Mouse (Mus musculus) brain, embryonic 14.5 days (tissue): ENCODE measurements at regions not wholly inside any gene's neighbourhood (a gene's known extent, or its start where the extent isn't known, plus 50 kb on each side); places are given as distances from the start of the nearest gene placed in this dataset.

Experiments used
- DNase-seq: peaks from one replicate; pipeline ENCODE4 v3.0.0-alpha.2; 2011; ENCODE audit warnings: low read depth
- CTCF ChIP-seq: fragments of 200-500 bp; IDR thresholded peaks from 2 replicates; pipeline ENCODE4 v1.5.1; 2012; ENCODE audit warnings: inconsistent platforms, mild to moderate bottlenecking, moderate library complexity, borderline replicate concordance; ENCODE audit not compliant: insufficient read depth, insufficient read length; ENCODE audit errors: extremely low read depth
- POLR2A ChIP-seq: fragments of 200-500 bp; IDR thresholded peaks from 2 replicates; pipeline ENCODE4 v1.6.1; 2012; ENCODE audit warnings: mild to moderate bottlenecking, inconsistent platforms, borderline replicate concordance; ENCODE audit not compliant: poor library complexity, insufficient read depth, insufficient read length, severe bottlenecking; ENCODE audit errors: extremely low read depth

GRCm38 (mm10) chr5:46172315-46172714, 314.9 kb upstream of the Lcorl start:
- TF ChIP-seq POLR2A (no peak), CTCF (no peak)
- DNase-seq = peak; percentile 13

GRCm38 (mm10) chr5:46160774-46161173, 303.4 kb upstream of the Lcorl start:
- no peak for TF ChIP-seq POLR2A
- TF ChIP-seq CTCF = no peak
- DNase-seq = peak; percentile 11

GRCm38 (mm10) chr5:46151973-46152372, 294.6 kb upstream of the Lcorl start:
- TF ChIP-seq CTCF (no peak), POLR2A (no peak)
- peak; percentile 90 for DNase-seq

- peak; percentile 95 for DNase-seq
- TF ChIP-seq POLR2A = no peak
- no peak for TF ChIP-seq CTCF
Measured at GRCm38 (mm10) chr5:46150825-46151224, 293.4 kb upstream of the Lcorl start.

GRCm38 (mm10) chr5:46149851-46150615, 292.6 kb upstream of the Lcorl start:
- TF ChIP-seq CTCF (no peak), POLR2A (no peak)
- peak; percentile 76 for DNase-seq

- DNase-seq = no peak
Measured at GRCm38 (mm10) chr5:46139024-46139423, 281.6 kb upstream of the Lcorl start.

GRCm38 (mm10) chr5:46137695-46138094, 280.3 kb upstream of the Lcorl start:
- DNase-seq = peak; percentile 67
- TF ChIP-seq CTCF (no peak), POLR2A (no peak)

More at GRCm38 (mm10) chr5:46139024-46139423, 281.6 kb upstream of the Lcorl start:
- no peak for TF ChIP-seq POLR2A
- no peak for TF ChIP-seq CTCF

GRCm38 (mm10) chr5:46108020-46108419, 250.6 kb upstream of the Lcorl start:
- peak; percentile 31 for DNase-seq
- TF ChIP-seq POLR2A (no peak), CTCF (no peak)

GRCm38 (mm10) chr5:46103350-46103749, 245.9 kb upstream of the Lcorl start:
- DNase-seq = no peak
- TF ChIP-seq POLR2A (no peak), CTCF (no peak)

- no peak for DNase-seq
- TF ChIP-seq POLR2A = no peak
- no peak for TF ChIP-seq CTCF
Measured at GRCm38 (mm10) chr5:46092549-46092948, 235.1 kb upstream of the Lcorl start.

- TF ChIP-seq CTCF = no peak
- TF ChIP-seq POLR2A = no peak
- DNase-seq = no peak
Measured at GRCm38 (mm10) chr5:46086885-46087284, 229.5 kb upstream of the Lcorl start.

- no peak for TF ChIP-seq CTCF
- no peak for TF ChIP-seq POLR2A
- no peak for DNase-seq
Measured at GRCm38 (mm10) chr5:46083293-46083692, 225.9 kb upstream of the Lcorl start.
